Mouse (Mus musculus): ENCODE measurements around the gene Thrb. TPM values are rescaled to one million over a fixed set of nuclear protein-coding genes. Genes with fewer than 3 reads are reported as not detected.

Gene Thrb
- polyA plus RNA-seq, 1 experiment, result 5.4 TPM

DNA sequence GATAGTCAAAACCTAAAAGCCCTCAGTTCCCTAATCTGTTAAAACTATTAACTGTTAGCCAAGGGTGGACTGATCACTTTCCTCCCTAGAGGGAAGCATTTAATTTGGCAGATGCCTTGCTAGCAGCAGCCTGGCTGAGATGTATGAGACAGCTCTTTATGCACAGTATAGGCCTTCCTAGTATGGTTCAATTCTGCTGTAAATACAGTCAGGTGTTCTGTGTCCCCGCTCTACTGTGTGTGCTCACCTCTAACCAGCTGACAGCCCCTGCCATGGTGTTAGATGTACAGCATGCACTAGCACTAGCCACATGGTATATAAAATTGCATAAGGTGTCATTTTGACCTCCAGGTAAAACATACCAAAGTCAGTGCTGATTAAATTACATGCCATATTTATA lies 176.7 kb downstream of the Thrb start:
- Histone ChIP-seq H3K4me1 (ENCODE audit: control insufficient read depth, insufficient read depth, low read length) (no peaks in the 10 kb centered on the region), H3K4me3 (replicated peaks; ENCODE audit: insufficient read depth, low read depth, low read length) (no peak overlapping the region), H3K27me3 (ENCODE audit: control insufficient read depth, insufficient read depth, low read length) (no peaks in the 10 kb centered on the region), H3K27ac (ENCODE audit: insufficient read depth, low read length) (no peak overlapping the region)
- no peak for DNase-seq
- TF ChIP-seq POLR2A (IDR thresholded peaks at IDR 0.05; ENCODE audit: borderline replicate concordance, insufficient read depth, low read length) (no peak), CTCF (IDR thresholded peaks at IDR 0.05; ENCODE audit: borderline replicate concordance, insufficient read depth, low read depth, low read length) (no peak)
- WGBS, result 73% methylated on average over 1 of the region's 1 CpGs

DNA sequence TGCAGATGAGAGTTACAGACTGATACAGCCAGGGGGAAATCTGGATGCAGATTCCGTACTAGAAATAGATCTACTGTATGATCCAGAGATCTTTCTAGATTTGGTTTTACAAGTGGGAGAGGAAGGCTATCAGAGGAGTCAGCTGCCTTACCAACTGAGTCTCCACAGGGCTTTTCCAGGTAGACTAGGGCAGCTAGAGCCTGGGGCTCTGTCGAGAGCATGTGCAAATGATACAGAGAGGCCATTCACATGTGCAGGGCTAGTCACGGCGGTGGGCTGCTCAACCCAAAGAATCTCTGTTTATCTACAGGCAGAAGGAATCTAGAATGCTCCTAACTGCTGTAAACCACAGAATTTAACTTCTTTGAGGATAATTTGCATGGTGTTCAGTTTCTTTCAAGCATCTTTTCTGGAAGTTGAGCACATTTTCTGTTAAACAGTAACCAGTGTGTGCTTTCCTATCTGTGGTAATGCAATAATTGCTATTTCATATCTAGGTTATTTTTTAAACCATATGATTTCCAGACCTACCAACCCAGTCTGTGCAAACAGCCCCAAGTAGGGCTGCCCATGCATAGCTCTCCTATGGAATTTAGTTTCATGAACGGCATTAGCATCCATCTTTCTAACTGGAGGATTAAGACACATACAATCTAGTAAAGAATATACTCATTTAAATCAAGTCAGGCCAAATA lies 185.1 kb downstream of the Thrb start:
- Histone ChIP-seq H3K4me3 (replicated peaks; ENCODE audit: insufficient read depth, low read depth, low read length) (no peak overlapping the region), H3K27ac (ENCODE audit: insufficient read depth, low read length) (no peak overlapping the region), H3K27me3 (ENCODE audit: control insufficient read depth, insufficient read depth, low read length) (no peaks in the 10 kb centered on the region; the same call in 1 of the 2 replicates), H3K4me1 (ENCODE audit: control insufficient read depth, insufficient read depth, low read length) (no peaks in the 10 kb centered on the region)
- WGBS, result 93% methylated on average over 5 of the region's 5 CpGs
- DNase-seq, result no peak
- no peak for TF ChIP-seq POLR2A (IDR thresholded peaks at IDR 0.05; ENCODE audit: borderline replicate concordance, insufficient read depth, low read length)
- TF ChIP-seq CTCF (IDR thresholded peaks at IDR 0.05; ENCODE audit: borderline replicate concordance, insufficient read depth, low read depth, low read length), result no peak

DNA sequence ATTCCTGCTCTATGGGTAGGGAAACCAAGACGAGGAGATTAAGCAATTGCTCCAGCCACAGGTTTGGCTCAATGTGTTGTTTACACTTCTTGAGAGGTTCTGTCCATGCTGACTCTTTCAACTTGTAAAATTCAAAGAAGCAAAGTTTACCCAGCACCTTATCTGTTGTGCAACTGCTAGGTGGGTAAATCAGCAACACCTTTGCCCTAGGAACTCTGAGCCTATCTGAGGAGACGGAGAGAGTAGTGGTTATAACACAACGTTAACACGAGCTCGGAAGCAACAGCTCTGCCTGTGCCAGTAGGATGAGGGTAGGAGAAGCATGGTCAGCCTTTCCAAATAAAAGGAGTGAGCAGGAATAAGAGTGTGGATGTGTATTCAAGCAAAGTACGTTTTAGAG lies 185.8 kb downstream of the Thrb start:
- Histone ChIP-seq H3K27ac (ENCODE audit: insufficient read depth, low read length) (no peak overlapping the region), H3K4me1 (ENCODE audit: control insufficient read depth, insufficient read depth, low read length) (no peaks in the 10 kb centered on the region), H3K4me3 (replicated peaks; ENCODE audit: insufficient read depth, low read depth, low read length) (no peak overlapping the region), H3K27me3 (ENCODE audit: control insufficient read depth, insufficient read depth, low read length) (no peaks in the 10 kb centered on the region; the same call in 1 of the 2 replicates)
- DNase-seq, result no peak
- TF ChIP-seq POLR2A (IDR thresholded peaks at IDR 0.05; ENCODE audit: borderline replicate concordance, insufficient read depth, low read length) (no peak), CTCF (IDR thresholded peaks at IDR 0.05; ENCODE audit: borderline replicate concordance, insufficient read depth, low read depth, low read length) (no peak)
- 91% methylated on average over 6 of the region's 6 CpGs for WGBS

DNA sequence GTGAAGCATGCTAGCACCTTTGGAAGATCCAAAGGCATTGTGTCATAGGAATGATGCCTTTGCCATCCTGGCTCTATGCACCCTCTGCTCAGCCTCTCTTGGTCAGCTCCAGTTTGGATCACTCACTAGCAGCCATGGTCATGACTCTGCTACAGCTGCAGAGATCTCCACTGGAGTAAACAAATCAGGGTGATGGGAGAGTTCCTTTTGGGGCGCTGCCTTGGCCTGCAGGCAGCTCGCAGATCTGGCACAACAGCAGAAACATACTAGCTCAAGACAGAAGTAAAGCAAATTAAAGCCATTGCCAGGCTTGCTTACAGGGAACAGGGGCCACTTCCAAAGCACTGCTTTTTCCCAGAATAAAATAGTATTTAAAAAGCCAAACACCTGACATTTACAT lies 186.6 kb downstream of the Thrb start:
- no peak overlapping the region for H3K4me3 ChIP-seq (replicated peaks; ENCODE audit: insufficient read depth, low read depth, low read length)
- H3K27me3 ChIP-seq (ENCODE audit: control insufficient read depth, insufficient read depth, low read length), result no peaks in the 10 kb centered on the region; the same call in 1 of the 2 replicates
- no peaks in the 10 kb centered on the region for H3K4me1 ChIP-seq (ENCODE audit: control insufficient read depth, insufficient read depth, low read length)
- no peak for DNase-seq
- no peak for TF ChIP-seq POLR2A (IDR thresholded peaks at IDR 0.05; ENCODE audit: borderline replicate concordance, insufficient read depth, low read length)
- no peak for TF ChIP-seq CTCF (IDR thresholded peaks at IDR 0.05; ENCODE audit: borderline replicate concordance, insufficient read depth, low read depth, low read length)
- 91% methylated on average over 2 of the region's 2 CpGs for WGBS
- no peak overlapping the region for H3K27ac ChIP-seq (ENCODE audit: insufficient read depth, low read length)

DNA sequence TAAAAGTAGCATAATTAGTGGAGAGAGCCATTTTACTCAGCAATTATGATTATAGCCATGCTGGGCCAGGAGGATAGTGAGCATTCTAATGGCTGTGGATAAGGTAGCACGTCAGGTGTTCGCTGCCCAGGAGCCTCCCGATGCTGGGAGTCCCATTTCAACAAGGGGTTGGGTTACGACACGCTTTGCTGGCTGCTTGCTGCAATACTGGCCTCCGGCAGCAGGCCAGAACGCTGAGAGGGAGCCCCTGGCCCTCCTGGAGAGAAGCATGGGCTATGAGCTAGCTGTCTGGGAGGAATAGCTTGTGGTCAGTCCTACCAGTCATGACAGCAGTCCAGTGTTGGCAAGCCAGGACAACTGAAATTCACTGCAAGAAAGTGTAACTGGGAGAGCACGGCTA lies 187.2 kb downstream of the Thrb start:
- Histone ChIP-seq H3K4me3 (replicated peaks; ENCODE audit: insufficient read depth, low read depth, low read length) (no peak overlapping the region), H3K4me1 (ENCODE audit: control insufficient read depth, insufficient read depth, low read length) (no peaks in the 10 kb centered on the region), H3K27me3 (ENCODE audit: control insufficient read depth, insufficient read depth, low read length) (no peaks in the 10 kb centered on the region; the same call in 1 of the 2 replicates), H3K27ac (ENCODE audit: insufficient read depth, low read length) (no peak overlapping the region)
- TF ChIP-seq CTCF (IDR thresholded peaks at IDR 0.05; ENCODE audit: borderline replicate concordance, insufficient read depth, low read depth, low read length), result no peak
- no peak for TF ChIP-seq POLR2A (IDR thresholded peaks at IDR 0.05; ENCODE audit: borderline replicate concordance, insufficient read depth, low read length)
- DNase-seq, result no peak
- 52% methylated on average over 8 of the region's 8 CpGs for WGBS

DNA sequence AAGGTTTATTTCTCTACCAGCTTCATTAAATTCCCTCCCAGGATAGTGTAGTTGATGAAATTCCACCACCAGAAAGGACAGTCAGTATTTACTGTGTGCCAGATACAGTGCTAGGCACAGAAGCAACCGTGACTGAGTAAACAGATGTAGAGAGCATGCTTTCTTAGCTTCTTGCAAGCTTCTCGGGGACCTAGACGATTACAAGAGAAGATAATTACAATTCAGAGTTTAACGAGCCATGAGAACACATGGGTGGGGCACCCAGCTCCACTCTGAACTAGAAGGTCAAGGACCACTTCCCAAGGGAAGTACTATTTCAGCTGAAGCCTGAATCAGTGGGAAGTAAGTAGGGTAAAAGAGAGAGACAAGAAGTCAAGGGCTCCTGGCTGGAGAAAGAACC lies 190.3 kb downstream of the Thrb start:
- no peak overlapping the region for H3K27ac ChIP-seq (ENCODE audit: insufficient read depth, low read length)
- no peak for DNase-seq
- no peaks in the 10 kb centered on the region; the same call in 1 of the 2 replicates for H3K27me3 ChIP-seq (ENCODE audit: control insufficient read depth, insufficient read depth, low read length)
- H3K4me1 ChIP-seq (ENCODE audit: control insufficient read depth, insufficient read depth, low read length), result no peaks in the 10 kb centered on the region
- TF ChIP-seq CTCF (IDR thresholded peaks at IDR 0.05; ENCODE audit: borderline replicate concordance, insufficient read depth, low read depth, low read length), result no peak
- TF ChIP-seq POLR2A (IDR thresholded peaks at IDR 0.05; ENCODE audit: borderline replicate concordance, insufficient read depth, low read length), result no peak
- 57% methylated on average over 4 of the region's 4 CpGs for WGBS
- H3K4me3 ChIP-seq (replicated peaks; ENCODE audit: insufficient read depth, low read depth, low read length), result no peak overlapping the region

DNA sequence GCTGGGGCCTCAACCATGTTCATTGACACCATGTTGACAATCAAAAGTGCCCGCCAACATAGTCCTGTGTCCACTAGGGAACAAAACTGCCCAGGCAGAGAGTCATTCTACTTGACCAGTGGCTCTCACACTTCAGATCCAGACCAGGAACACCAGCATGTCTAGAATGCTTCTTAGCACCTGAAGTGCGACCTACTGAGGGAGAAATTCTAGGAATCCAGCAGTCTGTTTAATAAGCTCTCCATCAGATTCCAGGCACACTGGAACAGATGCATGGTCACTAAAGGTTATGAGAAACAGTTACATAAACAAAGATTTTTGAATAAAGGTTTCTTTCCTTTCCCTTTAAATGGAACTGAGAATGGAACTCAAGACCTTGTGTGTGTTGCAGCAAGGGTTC lies 192.2 kb downstream of the Thrb start:
- 92% methylated on average over 2 of the region's 2 CpGs for WGBS
- Histone ChIP-seq H3K27me3 (ENCODE audit: control insufficient read depth, insufficient read depth, low read length) (no peaks in the 10 kb centered on the region), H3K27ac (ENCODE audit: insufficient read depth, low read length) (no peak overlapping the region), H3K4me3 (replicated peaks; ENCODE audit: insufficient read depth, low read depth, low read length) (no peak overlapping the region), H3K4me1 (ENCODE audit: control insufficient read depth, insufficient read depth, low read length) (no peaks in the 10 kb centered on the region)
- TF ChIP-seq POLR2A (IDR thresholded peaks at IDR 0.05; ENCODE audit: borderline replicate concordance, insufficient read depth, low read length) (no peak), CTCF (IDR thresholded peaks at IDR 0.05; ENCODE audit: borderline replicate concordance, insufficient read depth, low read depth, low read length) (no peak)
- DNase-seq, result no peak

DNA sequence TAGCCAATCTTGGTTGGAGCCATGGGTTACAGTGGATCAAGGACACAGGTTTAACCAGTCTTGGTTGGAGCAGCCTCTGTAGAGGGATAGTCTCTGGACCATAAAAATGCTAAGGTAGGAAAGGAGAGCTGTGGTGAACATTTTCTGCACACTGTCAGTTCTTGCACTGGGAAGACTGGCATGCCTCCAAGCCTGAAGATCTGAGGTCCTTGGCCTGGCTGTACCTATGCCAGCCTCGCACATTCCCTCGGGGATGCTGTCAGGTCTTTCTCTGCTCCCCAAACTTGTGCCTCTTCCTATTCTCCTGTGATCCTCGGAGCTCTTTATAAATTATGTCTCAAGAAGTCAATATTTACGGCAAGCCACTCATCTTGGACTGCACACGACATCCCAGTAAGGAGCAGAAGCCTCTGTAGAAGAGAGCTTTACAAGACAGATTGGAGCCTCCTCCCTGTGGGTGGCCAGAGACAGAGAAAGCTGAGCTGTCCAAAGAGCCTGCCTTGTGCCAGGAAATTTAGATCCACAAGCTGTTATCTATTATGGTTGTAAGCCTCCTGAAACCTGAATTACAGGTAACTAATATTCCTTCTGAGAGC lies 199.8 kb downstream of the Thrb start:
- no peaks in the 10 kb centered on the region for H3K27me3 ChIP-seq (ENCODE audit: control insufficient read depth, insufficient read depth, low read length)
- H3K27ac ChIP-seq (ENCODE audit: insufficient read depth, low read length), result no peak overlapping the region
- no peak for TF ChIP-seq POLR2A (IDR thresholded peaks at IDR 0.05; ENCODE audit: borderline replicate concordance, insufficient read depth, low read length)
- no peak for TF ChIP-seq CTCF (IDR thresholded peaks at IDR 0.05; ENCODE audit: borderline replicate concordance, insufficient read depth, low read depth, low read length)
- peaks cover 5% of the 10 kb centered on the region for H3K4me1 ChIP-seq (ENCODE audit: control insufficient read depth, insufficient read depth, low read length)
- peak; percentile 75 to 85 for DNase-seq
- H3K4me3 ChIP-seq (replicated peaks; ENCODE audit: insufficient read depth, low read depth, low read length), result no peak overlapping the region
- 12% methylated on average over 5 of the region's 5 CpGs for WGBS
